Mouse (Mus musculus): Measurements from ENCODE around the gene Mtmr14.

The Mtmr14 gene

DNA sequence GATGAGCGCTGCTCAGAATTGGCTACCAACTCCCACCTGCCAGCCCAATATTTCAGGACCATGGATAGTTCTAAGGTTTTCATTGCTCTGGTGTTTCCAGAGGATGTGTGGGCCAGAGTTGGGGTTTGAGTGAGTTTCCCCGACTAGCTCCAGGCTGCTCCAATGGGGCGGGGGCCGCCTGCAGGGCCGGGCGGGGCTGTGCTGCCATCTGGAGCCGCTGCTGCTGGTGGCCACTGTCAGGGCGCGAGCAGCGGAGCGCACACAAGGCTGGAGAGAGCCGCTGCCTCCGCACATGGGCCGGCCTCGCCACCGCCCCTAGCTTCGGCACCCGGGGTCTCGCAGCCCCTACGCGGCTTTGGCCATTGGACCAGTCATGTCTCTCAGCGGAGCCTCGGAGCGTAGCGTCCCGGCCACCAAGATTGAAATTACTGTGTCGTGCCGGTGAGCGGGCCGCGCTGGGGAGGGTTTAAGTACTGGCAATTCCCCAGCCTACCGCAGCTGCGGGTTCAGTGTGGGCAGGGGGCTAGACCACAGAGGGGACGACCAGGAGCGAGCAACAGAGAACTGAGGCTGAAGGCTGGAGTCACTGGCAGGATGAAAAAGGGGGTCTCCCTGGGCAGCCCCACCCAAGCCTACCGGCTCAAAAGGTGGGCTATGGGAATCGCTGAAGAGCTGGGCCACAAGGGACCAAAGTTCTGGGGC is 44.6 kb downstream of the Mtmr14 start, which contains the start of gene Cpne9:
TSS of gene Cpne9 (plus strand) at position 207 of the 702 bp plus-strand sequence.
- DNase-seq = peak; percentile 56

DNA sequence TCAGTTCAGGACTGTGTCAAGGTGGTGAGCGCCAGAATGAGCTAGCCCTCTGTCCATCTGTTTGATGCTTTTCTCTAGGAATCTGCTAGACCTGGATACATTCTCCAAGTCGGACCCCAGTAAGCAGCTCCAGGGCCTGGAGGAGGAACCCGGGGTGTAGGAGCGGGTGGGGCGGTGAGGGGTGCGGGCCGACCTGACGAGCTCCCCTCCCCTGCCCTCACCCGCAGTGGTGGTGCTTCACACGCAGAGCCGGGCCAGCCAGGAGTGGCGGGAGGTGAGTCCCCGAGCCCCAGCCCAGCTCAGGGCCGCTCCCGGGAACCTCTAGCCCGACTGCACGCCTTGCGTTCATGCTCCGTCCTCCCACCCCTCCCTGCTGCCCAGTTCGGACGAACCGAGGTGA is 45.3 kb downstream of the Mtmr14 start:
- DNase-seq = peak; percentile 60

DNA sequence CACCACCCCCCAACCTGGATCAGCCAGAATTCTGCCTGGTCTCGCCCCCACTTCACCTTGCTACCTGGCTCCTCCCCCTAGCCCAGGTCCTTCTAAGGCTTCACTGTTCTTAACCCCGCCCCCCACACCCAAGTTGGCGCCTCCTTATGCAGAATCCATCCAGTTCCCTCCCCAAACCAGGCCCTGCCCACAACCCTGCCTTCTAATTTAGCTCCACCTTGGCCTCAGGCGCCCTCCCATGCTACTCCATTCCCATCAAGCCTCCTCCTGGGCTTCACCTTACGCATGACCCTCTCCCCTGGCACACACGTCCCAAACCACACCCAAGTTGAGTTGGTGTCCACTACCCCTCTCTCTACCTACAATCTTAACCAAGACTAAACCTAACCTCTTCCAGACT is 45.9 kb downstream of the Mtmr14 start:
- DNase-seq = peak; percentile 62

DNA sequence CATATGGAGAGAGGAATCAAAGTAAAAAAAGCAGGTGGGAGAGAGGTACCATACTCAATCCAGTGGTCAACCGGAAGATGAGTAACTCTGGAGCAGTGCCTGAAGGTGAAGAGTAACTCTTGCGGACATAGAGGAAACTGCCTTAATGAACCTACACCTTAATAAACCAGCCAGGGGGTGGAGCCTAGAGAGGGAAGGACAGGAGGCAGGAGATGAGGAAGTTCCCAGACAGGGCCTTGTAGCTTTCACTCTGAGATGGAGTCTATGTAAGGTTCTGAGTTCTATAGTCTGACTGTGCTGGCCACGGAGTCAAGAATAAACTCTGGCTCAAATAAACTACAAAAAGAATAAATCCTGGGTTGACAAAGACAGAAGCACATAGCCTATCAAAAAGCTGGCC is 47.3 kb downstream of the Mtmr14 start:
- no peak for DNase-seq

DNA sequence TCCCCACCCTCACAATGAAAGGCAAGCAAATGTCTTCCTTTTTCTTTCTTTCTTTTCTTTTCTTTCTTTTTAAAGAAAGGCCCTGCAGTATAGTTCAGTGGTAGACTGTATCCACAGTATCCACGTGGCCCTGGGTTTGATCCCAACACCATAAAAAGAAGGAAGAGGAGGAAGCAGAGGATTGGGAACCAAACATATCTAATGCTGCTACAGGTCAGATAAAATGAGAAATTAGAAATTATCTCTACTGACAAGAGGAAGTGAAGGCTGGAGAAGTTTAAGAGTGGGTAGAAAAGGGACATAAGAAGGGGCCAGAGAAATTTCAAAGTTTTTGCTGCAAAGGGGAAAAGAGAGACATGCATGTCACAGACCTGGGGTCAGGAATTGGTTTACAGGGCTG is 48.7 kb downstream of the Mtmr14 start:
- DNase-seq = no peak

DNA sequence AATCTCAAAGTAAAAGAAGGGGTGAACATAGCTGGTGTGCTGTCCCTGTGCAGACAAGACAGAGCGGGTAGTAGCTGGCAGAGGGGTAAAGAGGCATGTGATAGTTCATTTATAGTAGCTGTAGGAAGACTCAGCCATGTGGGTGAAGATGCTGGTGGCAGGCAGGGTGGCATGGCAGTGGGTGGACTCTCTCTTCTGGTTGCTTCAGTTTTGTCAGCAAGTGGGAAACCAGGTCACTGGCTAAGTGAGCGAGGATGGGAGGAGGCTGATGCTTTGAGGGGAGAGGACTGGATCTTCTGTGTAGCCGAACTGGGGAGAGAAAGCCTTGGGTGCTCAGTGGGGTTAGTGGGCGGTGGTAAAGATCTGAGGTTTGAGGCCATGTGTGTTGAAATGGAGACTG is 49.6 kb downstream of the Mtmr14 start:
- no peak for DNase-seq

DNA sequence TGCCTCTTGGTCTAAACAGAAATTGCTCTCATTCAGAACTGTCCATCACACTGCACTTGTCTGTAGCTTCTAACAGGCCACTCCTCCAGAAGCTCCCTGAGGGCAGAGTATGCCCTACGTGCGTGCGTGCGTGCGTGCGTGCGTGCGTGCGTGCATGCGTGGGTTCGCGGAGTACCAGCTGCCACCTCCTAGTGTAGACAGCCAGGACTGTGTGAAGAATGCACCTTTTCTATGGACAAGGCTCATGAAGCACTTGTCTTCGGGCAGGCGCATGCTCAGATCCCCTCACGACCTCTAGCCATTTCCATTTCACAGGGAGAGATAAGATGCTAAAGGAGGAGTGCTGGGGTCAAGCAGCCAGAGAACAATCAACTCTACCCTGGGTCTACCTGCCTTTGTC is 51.7 kb downstream of the Mtmr14 start:
- no peak for DNase-seq

DNA sequence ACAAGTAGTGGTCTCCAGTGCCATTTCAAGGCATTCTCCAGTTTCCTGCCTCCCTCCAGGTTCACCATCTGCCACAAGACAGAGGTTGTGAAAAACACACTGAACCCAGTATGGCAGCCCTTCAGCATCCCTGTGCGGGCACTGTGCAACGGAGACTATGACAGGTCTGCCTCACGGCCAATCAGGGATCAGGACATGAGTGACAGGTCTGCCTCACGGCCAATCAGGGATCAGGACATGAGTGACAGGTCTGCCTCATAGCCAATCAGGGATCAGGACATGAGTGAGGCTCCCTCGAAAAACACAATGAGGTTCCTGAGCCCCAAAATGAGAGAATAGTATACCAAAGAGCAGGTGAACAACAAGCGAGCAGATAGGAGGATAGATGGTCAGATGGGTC is 52.7 kb downstream of the Mtmr14 start:
- no peak for DNase-seq

DNA sequence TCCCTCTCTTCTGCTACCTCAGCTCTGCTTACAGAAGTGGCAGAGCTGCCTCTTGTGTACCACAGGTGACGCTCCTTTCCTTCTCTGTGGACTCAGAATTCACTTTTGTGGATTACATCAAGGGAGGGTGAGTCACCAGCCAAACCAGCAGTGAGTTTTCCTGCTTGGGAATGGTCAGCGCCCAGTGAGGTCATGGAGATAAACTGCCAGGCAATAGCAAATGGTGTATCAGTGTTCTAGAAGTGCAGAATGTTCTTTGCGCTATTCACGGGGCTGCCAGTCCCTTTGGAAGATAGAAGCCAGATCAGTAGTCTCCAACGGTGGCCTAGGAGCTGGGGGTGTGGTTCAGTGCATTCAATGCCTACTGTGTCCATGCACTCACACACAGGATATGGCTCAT is 55.3 kb downstream of the Mtmr14 start:
- DNase-seq = no peak

DNA sequence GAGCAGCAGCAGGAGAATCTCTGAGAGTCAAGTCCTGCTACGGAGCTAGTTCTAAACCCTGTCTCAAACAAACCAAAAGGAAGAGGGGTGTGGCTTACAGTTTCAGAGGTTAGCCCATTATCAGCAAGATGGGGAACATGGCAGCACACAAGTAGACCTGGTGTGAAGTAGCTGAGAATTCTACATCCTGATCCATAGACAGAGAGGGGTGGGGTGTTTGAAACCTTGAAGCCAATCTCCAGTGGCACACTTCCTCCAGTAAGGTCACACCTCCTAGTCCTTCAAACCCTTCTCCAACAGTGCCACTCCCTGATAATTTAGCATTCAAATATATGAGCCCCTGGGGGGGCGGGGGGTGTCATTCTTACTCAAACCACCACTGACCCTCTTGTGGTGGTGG is 58.4 kb downstream of the Mtmr14 start:
- no peak for DNase-seq

DNA sequence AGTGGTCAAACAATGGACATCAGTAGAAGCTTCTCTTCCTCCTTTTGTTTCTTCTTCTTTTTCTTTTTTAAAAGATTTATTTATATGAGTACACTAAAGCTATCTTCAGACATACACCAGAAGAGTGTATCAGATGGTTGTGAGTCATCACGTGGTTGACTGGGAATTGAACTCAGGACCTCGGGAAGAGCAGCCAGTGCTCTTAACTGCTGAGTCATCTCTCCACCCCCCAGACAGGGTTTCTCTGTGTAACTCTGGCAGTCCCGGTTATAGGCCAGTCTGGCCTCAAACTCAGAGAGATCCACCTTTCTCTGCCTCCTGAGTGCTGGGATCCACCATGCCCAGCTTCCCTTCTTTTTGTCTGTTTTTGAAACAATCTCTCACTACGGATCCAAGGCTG is 59.0 kb downstream of the Mtmr14 start:
- DNase-seq = no peak

DNA sequence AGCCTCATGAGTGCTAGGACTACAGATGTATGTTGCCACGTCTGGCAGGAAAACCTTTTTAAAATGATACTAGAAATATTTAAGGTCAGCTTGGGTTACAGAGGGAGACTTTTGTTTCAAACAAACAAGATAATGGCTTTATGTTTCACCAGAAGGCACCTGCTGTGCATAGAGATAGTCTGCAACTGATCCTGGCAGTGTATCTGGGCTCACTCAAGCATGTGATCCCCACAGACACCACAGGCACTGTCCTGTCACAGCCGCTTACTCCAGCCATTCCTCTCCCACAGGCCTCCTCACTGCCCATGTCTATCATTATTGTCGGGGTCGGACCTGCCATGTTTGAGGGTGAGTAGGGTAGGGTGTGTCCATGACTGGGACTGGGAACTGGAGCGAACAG is 63.7 kb downstream of the Mtmr14 start:
- DNase-seq = no peak

DNA sequence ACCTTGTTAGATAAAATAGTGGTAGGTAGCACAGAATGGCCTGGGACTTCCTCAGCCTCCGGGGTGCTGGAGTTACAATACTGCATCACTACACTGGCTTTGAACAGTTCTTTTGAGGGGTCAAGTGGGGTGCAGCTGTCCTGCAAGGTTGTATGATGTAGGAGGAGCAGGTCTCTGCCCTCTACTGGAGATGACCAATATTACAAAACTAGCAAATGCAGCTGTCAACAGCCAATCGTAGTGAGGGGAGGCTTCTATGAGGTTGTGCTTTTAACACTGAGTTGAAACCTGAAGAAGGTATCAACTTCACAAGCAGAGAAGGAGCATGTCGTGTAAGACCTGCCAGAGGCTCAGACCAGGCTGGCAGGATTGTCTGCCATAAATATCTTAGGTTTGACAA is 64.6 kb downstream of the Mtmr14 start:
- DNase-seq = no peak

DNA sequence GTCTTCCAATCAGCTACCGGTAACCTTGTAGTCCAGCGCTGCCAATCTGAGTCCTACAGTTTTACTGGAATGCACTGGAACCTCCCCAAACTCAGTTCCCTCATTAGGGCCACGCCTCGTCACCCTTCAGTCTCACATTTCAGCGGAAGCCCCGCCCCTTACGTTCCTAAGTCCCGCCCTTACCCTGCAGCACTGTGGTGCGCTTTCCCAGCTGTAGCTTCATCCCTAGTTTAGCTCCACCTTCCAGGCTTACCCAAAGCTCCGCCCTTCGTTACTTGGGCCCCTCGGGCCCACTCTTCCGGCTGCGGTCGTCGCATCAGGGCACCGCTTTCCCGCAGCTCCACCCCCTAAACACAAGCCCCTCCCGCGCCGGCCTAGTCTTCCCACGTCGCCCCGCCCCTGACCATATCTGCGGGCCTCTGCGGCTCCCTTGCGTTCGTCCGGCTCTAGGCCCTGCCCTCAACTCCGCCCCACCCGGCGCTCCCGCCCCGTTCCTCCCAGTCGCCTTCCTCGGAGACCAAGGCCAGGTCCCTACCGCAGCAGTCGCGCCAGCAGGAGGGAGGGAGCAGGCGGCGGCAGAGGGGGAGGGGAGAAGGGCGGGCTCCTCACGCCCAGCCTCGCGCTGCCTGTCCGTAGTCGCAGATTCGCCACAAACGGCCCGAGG is 68.8 kb downstream of the Mtmr14 start:
- DNase-seq = peak; percentile 100

DNA sequence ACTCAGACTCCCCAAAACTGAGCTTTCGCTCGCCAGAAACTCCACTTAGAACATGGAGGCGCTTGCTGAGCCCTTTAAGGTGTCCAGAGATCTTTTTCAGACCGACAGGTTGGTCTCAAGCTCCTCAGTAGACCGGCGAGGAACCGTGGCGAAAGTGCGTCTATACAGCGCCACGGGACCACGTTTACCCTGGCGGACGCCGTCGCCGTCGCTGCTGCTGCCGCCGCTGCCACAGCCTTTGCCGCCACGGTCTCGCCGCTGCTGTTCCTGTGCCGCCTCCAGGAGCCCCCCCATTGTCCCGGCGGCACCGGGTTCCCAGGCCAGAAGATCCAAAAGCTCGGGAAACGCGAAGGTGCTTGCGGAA is 69.3 kb downstream of the Mtmr14 start, which contains the start of gene Brpf1:
TSS of gene Brpf1 (plus strand) at position 152 of the 364 bp plus-strand sequence.
- DNase-seq = no peak

DNA sequence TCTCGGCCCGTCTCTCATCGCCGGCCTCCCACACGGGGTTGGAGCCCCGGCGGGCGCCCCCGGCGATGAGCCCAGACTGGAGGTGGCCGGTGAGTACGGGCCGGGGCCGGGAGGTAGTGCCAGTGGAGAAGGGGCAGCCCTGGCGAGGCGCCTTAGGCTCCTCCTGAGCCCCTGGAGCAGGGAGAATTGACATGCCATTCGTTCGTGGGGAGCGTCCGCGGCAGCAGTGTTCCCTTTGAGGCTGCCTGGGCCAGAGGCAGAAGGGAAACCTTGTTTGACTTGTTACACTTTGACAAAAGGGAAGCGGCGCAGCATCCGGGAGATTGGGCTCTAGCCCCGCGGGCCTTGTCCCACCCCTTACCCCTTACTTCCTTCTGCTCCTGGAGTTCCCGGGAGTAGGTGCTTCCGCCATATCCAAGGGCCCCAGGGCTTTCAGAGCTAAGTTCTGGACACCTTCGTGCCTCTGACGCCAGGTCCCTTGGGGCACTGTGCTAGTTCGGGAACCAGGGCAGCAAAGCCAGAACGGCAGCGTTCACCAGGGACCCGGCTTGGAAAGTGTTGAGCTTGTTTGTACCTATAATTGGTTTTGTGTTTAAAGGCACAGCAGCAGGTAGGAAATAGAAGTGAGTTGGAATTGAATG is 70.0 kb downstream of the Mtmr14 start:
- DNase-seq = peak; percentile 74

DNA sequence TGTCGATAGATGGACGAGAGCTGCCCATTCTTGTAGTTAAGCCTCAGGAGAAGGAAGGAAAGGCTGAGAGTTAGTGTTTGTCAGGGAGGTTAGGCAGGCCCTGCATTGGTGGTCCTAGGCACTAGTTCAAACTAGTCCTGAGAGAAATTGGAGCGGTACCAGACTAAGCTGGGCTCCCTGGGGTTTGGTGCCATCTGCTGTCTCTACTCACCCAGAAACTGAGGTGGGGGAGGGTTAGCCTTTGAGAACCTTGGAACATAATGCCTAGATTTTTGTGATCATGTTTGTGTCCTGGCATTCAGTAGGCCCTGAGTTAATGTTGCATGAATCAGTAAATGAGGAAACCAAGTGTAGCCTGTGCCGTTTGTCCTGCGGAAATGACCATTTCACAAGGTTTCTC is 70.5 kb downstream of the Mtmr14 start:
- peak; percentile 84 for DNase-seq

DNA sequence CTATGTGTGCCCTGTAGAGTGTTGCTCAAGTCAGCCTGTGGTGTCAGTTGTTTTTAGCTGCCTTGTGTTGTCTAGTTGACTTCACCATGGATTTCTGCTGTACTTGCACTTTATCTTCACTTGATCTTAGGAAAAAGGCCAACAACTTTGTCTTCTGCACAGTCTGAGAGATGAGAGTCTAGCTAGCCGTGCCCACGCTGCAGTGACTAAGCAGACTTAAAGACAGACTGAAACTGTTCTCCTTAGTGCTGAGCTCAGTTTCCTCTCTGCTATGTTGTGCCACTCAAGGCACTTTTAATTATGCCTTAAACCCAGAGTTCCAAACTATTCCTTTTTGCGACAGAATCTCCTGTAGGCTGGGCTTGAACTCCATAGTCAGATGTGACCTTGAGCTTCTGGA is 78.3 kb downstream of the Mtmr14 start:
- DNase-seq = no peak

DNA sequence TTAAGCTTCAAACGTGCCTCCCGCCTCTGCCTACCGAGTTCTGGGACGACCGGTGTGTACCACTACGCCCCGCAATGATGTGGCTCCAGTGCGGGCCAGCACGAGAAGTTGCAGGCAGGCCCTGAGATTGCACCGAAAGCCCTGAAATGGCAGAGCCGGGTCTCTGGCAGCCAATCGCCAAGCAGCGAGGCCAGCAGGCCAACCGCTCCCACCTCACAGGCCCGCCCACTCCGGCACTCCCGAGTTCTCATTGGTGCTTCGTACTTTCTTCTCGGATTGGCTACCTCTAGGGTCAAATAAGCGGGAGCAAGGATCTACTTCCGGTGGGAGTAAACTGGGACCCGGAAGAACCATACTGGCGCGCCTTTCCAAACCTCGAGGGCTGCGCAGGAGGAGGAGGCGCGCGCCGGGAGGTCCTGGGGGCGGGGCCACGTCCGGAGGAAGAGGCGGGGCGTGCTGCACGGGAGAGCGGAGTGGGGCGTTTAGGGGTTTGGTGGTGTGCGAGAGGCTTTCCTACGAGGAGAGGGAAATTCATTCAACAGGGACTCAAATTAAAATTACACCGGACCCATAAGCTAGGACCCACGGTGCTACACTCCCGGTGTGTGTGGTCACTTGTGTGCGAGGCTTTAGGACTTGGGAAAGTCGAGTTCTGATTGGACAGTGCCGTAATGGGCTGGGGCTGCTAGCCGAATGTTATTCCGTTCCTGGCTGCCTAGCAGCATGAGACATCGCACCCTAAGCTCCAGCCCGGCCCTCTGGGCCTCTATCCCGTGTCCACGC is 89.1 kb downstream of the Mtmr14 start, which contains the start of gene Ogg1:
TSS of gene Ogg1 (plus strand) at position 440 of the 783 bp plus-strand sequence.
- peak; percentile 98 for DNase-seq

DNA sequence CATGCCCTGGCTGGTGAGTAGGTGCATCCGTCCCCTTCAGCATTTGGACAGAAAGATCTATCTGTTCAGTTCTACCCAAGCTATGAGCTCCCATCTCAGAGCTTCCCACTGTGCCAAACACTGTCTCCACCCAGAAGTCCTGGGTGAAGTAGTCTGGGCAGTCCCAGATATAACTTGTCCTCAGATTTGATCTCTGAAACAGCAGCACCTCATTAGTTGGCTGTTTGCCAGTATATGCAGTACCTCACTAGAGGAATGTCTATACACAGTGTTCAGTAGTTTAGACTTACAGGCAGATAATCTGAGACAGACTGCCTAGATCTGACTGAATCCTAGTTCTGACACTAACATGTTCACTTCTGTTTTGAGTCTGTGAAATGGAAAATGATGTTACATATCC is 91.8 kb downstream of the Mtmr14 start:
- no peak for DNase-seq

DNA sequence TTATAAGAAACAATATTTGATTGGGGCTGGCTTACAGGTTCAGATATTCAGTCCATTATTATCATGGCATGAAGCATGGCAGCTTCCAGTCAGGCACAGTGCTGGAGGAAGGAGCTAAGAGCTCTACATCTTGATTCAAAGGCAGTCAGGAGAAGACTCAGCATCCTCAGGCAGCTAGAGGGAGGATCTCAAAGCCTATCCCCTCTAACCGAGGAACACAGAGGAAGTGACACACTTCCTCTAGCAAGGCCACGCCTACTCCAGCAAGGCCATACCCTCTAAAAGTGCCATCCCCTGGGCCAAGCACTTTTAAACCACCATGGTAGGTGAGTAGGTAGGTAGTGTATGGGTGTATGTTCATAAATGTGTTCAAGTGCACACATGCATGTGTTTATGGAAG is 92.9 kb downstream of the Mtmr14 start:
- DNase-seq = no peak
